Mouse (Mus musculus) kidney, adult 18-20 months (tissue): ENCODE results near the gene Olfr1241.

ENCODE experiments used
- DNase-seq: peaks from one replicate; pipeline ENCODE4 v3.0.0; 2021

The Olfr1241 gene

DNA sequence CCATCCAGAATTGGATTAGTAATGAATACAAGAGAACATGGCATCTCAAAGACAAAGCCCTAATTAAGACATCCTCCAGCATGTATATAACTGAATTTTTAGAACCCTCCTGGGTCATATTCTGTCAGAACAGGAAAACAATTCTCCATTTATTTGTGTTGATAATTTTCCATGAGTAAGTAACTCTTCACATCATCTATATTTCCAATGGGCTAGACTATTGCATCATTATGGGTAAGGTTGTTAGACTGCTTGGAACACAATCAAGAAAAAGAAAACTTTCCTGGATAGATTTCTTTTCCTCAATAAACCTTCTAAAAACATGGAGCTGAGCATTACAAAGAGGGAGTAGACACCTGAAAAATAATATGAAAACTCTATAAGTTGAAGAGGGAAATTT lies at the start of gene Olfr1241:
TSS of gene Olfr1241 (minus strand) at position 101 of the 400 bp plus-strand sequence.
- no peak for DNase-seq

DNA sequence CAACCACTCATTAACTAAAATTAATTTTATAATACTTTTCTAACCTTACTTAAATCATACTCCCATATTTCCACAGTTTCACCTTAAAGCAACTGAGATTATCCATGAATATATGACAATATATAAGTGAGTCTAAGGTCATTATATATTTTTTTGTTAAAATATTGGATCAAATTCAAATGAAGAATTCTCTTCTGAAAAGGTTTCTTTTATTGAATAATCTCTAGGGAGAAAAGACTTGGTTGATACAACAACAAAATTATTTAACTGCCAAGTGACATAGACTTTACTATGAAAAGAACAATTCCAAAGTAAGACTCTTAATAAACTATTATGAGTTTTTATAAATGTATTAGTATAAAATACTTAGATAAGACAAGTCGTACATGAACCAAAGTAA lies 44.5 kb upstream of the Olfr1241 start, which contains the start of gene Olfr1243:
TSS of gene Olfr1243 (minus strand) at position 101 of the 400 bp plus-strand sequence.
- no peak for DNase-seq

DNA sequence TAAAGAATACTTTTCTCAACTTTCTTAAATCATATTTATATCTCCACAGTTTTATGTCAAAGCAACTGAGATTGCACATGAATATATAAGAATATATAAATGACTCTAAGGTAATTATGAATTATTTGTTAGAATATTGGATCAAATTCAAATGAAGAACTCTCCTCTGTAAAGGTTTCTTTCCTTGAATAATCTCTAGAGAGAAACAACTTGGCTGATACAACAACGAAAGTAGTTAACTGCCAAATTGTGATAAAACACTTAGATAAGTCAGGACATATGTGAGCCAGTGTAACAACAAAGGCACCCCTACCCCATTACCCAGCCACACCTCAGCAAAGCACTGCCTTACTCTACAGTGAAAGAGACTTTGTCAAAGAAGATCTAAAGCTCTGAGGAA lies 11.3 kb upstream of the Olfr1241 start, which contains the start of gene Olfr1242:
TSS of gene Olfr1242 (minus strand) at position 101 of the 400 bp plus-strand sequence.
- no peak for DNase-seq

- no peak for DNase-seq
These were observed 44.0 kb downstream of the Olfr1241 start, which contains the start of gene Olfr1240 for GRCm38 (mm10) chr2:89442900-89443299. Gene Olfr1240, minus strand, starts transcription at chr2:89443000.
